Mouse (Mus musculus) brain, embryonic 14.5 days (tissue): Measurements from ENCODE around the gene Ephb1.

Experiments used
- CTCF ChIP-seq: fragments of 200-500 bp; IDR thresholded peaks from 2 replicates; pipeline ENCODE4 v1.5.1; 2012; ENCODE audit warnings: inconsistent platforms, mild to moderate bottlenecking, moderate library complexity, borderline replicate concordance; ENCODE audit not compliant: insufficient read depth, insufficient read length; ENCODE audit errors: extremely low read depth
- POLR2A ChIP-seq: fragments of 200-500 bp; IDR thresholded peaks from 2 replicates; pipeline ENCODE4 v1.6.1; 2012; ENCODE audit warnings: mild to moderate bottlenecking, inconsistent platforms, borderline replicate concordance; ENCODE audit not compliant: poor library complexity, insufficient read depth, insufficient read length, severe bottlenecking; ENCODE audit errors: extremely low read depth

DNA sequence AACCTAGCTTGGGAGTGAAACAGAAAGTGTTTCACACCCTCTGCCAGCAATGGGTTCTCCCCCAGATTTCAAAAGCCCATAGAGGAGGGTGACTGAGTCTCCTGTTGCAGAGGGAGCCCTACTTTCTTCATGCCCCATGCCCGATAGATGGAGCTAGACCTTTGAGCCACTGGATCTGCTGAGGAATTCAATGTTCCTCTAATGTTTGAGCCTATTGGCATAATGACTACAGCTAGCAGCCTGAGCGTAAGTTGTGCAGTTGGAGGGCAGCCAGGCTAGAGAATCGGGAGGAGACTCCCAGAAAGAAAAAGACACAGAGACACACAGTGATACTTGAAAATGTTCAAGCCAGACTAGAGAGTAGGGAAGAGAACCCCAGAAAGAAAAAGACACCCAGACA lies 246.5 kb downstream of the Ephb1 start:
- TF ChIP-seq CTCF (no peak), POLR2A (no peak)
